Mouse (Mus musculus): ENCODE data around the gene Dlg2.

The Dlg2 gene

GRCm38 (mm10) chr7:92186341-92186740, 1709.9 kb downstream of the Dlg2 start:
- no peak for DNase-seq (ENCODE audit: low read depth, low spot score)

DNA sequence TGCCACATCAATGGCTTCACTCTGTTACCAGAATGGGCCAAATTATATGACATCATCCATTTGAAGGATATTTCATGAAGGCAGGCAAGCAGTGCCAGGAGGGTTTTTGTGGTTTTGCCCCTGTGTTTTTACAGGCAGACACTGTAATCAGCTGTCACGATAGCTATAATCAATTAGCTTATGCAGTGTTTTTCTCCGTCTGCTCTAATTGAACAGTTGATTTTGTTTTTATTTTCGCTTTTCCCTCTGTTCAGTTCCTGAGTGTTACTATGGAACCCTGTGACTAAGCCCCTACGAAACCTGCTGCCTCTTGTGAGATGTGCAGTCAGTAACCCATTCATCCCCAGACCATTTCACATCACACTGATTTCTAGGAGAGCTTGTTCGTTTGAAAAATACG, 1712.7 kb downstream of the Dlg2 start:
- Histone ChIP-seq H3K27me3 (ENCODE audit: control insufficient read depth, insufficient read depth, low read length, poor library complexity, severe bottlenecking) (no peaks in the 10 kb centered on the region), H3K36me3 (ENCODE audit: control insufficient read depth, insufficient read depth, low read length, poor library complexity, severe bottlenecking) (no peaks in the 10 kb centered on the region)
- no peak for DNase-seq (ENCODE audit: low read depth, low spot score)

More at GRCm38 (mm10) chr7:92186341-92186740, 1709.9 kb downstream of the Dlg2 start:
- H3K27me3 ChIP-seq (ENCODE audit: control insufficient read depth, insufficient read depth, low read length, poor library complexity, severe bottlenecking), result no peaks in the 10 kb centered on the region
- H3K36me3 ChIP-seq (ENCODE audit: control insufficient read depth, insufficient read depth, low read length, poor library complexity, severe bottlenecking), result no peaks in the 10 kb centered on the region

- no peak for DNase-seq (ENCODE audit: low read depth, low spot score)
- Histone ChIP-seq H3K36me3 (ENCODE audit: control insufficient read depth, insufficient read depth, low read length, poor library complexity, severe bottlenecking) (no peaks in the 10 kb centered on the region), H3K27me3 (ENCODE audit: control insufficient read depth, insufficient read depth, low read length, poor library complexity, severe bottlenecking) (no peaks in the 10 kb centered on the region)
Observed at GRCm38 (mm10) chr7:92196004-92196403, 1719.5 kb downstream of the Dlg2 start.

DNA sequence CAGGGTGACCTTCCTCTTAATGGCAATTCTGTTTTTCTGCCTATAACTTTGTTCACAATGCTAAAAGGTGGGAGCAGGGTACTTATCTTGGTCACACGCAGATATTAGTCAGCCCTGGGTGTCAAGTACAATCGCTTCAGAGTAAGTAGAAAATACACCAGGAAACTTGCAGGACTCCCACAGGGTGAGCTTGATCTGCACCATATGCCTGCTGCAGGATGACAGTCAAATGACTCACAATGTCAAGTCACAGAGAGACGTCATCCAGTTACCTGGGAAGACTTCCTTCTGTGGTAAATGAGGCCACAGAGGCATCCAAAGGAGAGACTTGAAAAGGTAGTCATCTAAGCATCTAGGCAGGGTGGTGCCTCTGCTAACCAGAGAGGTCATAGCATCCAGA, 1721.1 kb downstream of the Dlg2 start:
- Histone ChIP-seq H3K27me3 (ENCODE audit: control insufficient read depth, insufficient read depth, low read length, poor library complexity, severe bottlenecking) (no peaks in the 10 kb centered on the region), H3K36me3 (ENCODE audit: control insufficient read depth, insufficient read depth, low read length, poor library complexity, severe bottlenecking) (no peaks in the 10 kb centered on the region)
- DNase-seq (ENCODE audit: low read depth, low spot score), result no peak

DNA sequence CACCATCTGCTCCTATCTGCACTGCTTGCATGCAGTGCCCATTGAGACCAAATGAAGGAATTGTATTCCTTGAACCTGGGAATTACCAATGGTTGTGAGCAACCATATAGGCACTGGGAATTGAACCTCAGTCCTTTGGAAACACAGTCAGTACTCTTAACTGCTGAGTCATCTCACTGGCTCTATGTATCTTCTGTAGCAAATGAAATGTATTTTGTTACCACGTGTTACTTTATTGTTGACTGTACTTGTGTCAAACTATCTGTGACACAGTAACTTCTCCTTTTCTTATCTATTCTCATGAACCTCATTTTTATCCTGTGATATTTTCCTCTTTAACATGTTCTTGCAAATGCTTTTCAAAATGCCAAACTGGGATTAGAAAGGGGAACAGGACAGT, 1722.7 kb downstream of the Dlg2 start:
- DNase-seq (ENCODE audit: low read depth, low spot score), result no peak
- H3K27me3 ChIP-seq (ENCODE audit: control insufficient read depth, insufficient read depth, low read length, poor library complexity, severe bottlenecking), result no peaks in the 10 kb centered on the region
- no peaks in the 10 kb centered on the region for H3K36me3 ChIP-seq (ENCODE audit: control insufficient read depth, insufficient read depth, low read length, poor library complexity, severe bottlenecking)

- no peak for DNase-seq (ENCODE audit: low read depth, low spot score)
- Histone ChIP-seq H3K27me3 (ENCODE audit: control insufficient read depth, insufficient read depth, low read length, poor library complexity, severe bottlenecking) (no peaks in the 10 kb centered on the region), H3K36me3 (ENCODE audit: control insufficient read depth, insufficient read depth, low read length, poor library complexity, severe bottlenecking) (no peaks in the 10 kb centered on the region)
Observed at GRCm38 (mm10) chr7:92210701-92211100, 1734.2 kb downstream of the Dlg2 start.

- no peaks in the 10 kb centered on the region for H3K27me3 ChIP-seq (ENCODE audit: control insufficient read depth, insufficient read depth, low read length, poor library complexity, severe bottlenecking)
- H3K36me3 ChIP-seq (ENCODE audit: control insufficient read depth, insufficient read depth, low read length, poor library complexity, severe bottlenecking), result no peaks in the 10 kb centered on the region
- no peak for DNase-seq (ENCODE audit: low read depth, low spot score)
Observed at GRCm38 (mm10) chr7:92213751-92214150, 1737.3 kb downstream of the Dlg2 start.

GRCm38 (mm10) chr7:92218171-92218570, 1741.7 kb downstream of the Dlg2 start:
- Histone ChIP-seq H3K27me3 (ENCODE audit: control insufficient read depth, insufficient read depth, low read length, poor library complexity, severe bottlenecking) (no peaks in the 10 kb centered on the region), H3K36me3 (ENCODE audit: control insufficient read depth, insufficient read depth, low read length, poor library complexity, severe bottlenecking) (no peaks in the 10 kb centered on the region)
- no peak for DNase-seq (ENCODE audit: low read depth, low spot score)

- DNase-seq (ENCODE audit: low read depth, low spot score), result no peak
- Histone ChIP-seq H3K36me3 (ENCODE audit: control insufficient read depth, insufficient read depth, low read length, poor library complexity, severe bottlenecking) (no peaks in the 10 kb centered on the region), H3K27me3 (ENCODE audit: control insufficient read depth, insufficient read depth, low read length, poor library complexity, severe bottlenecking) (no peaks in the 10 kb centered on the region)
Observed at GRCm38 (mm10) chr7:92220619-92221018, 1744.1 kb downstream of the Dlg2 start.

GRCm38 (mm10) chr7:92234476-92235202, 1758.2 kb downstream of the Dlg2 start:
- DNase-seq (ENCODE audit: low read depth, low spot score), result no peak
- Histone ChIP-seq H3K36me3 (ENCODE audit: control insufficient read depth, insufficient read depth, low read length, poor library complexity, severe bottlenecking) (no peaks in the 10 kb centered on the region), H3K27me3 (ENCODE audit: control insufficient read depth, insufficient read depth, low read length, poor library complexity, severe bottlenecking) (no peaks in the 10 kb centered on the region)

DNA sequence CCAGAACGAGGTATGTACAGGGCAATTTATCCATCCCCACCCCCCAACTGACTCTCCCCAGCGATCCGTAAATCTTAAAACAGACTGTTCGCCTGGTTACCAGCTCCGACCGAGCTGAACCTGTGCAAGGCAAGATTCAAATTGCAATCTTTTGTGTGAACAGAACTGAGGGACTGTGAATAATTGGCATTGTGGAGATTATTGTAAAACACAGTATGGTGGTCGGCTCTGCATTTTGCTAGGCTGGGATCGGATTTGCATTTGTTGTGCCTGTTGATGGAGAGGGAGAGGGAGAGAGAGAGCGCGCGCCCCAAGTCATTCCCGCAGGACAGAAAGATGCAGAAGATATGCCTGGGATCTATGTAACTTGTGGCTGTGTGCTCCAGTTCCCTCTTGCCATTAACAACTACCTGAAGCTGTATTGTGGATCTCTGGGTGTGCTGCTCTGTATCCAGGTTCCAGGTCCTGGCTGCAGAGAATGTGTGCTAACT, 1759.1 kb downstream of the Dlg2 start:
- Histone ChIP-seq H3K27me3 (ENCODE audit: control insufficient read depth, insufficient read depth, low read length, poor library complexity, severe bottlenecking) (no peaks in the 10 kb centered on the region), H3K36me3 (ENCODE audit: control insufficient read depth, insufficient read depth, low read length, poor library complexity, severe bottlenecking) (no peaks in the 10 kb centered on the region)
- no peak for DNase-seq (ENCODE audit: low read depth, low spot score)

- Histone ChIP-seq H3K36me3 (ENCODE audit: control insufficient read depth, insufficient read depth, low read length, poor library complexity, severe bottlenecking) (no peaks in the 10 kb centered on the region), H3K27me3 (ENCODE audit: control insufficient read depth, insufficient read depth, low read length, poor library complexity, severe bottlenecking) (no peaks in the 10 kb centered on the region)
- no peak for DNase-seq (ENCODE audit: low read depth, low spot score)
Observed at GRCm38 (mm10) chr7:92240908-92241307, 1764.4 kb downstream of the Dlg2 start.

DNA sequence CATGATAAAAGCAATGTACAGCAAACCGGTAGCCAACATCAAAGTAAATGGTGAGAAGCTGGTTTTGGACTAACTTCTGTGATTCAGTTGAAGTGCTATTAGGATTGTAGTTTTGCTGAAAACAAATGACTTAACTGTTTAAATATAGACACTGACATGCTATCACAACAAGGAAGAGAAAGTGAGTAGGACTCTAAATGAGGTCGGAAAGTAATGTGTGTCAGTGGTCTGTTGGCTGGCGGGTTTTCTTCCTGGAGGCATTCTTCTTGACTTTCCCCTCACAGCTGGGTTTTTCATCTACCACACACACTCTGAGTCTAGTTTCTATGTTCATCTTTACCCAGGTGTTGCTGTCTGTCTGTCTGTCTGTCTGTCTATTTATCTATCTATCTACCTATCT, 1771.1 kb downstream of the Dlg2 start:
- Histone ChIP-seq H3K27me3 (ENCODE audit: control insufficient read depth, insufficient read depth, low read length, poor library complexity, severe bottlenecking) (no peaks in the 10 kb centered on the region), H3K36me3 (ENCODE audit: control insufficient read depth, insufficient read depth, low read length, poor library complexity, severe bottlenecking) (no peaks in the 10 kb centered on the region)
- no peak for DNase-seq (ENCODE audit: low read depth, low spot score)

DNA sequence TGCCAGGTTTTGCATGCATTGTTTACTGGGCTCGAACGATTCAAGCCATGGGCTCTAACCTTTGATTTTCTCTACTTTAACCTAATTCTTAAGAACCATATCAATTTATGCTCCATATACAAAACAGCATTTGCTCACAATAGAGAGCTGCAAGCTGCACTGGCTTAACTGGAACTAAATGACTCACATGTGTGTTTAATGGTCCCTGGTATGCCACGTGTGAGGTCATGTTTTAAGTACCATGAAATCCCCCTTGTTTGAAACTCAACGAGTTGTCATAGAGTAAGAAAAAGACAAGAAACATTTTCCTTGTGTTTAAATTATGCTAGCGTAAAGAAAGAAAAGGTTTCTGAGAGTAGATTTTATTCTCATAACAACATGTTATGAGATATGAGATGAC, 1772.1 kb downstream of the Dlg2 start:
- no peak for DNase-seq (ENCODE audit: low read depth, low spot score)
- H3K27me3 ChIP-seq (ENCODE audit: control insufficient read depth, insufficient read depth, low read length, poor library complexity, severe bottlenecking), result no peaks in the 10 kb centered on the region
- H3K36me3 ChIP-seq (ENCODE audit: control insufficient read depth, insufficient read depth, low read length, poor library complexity, severe bottlenecking), result no peaks in the 10 kb centered on the region

DNA sequence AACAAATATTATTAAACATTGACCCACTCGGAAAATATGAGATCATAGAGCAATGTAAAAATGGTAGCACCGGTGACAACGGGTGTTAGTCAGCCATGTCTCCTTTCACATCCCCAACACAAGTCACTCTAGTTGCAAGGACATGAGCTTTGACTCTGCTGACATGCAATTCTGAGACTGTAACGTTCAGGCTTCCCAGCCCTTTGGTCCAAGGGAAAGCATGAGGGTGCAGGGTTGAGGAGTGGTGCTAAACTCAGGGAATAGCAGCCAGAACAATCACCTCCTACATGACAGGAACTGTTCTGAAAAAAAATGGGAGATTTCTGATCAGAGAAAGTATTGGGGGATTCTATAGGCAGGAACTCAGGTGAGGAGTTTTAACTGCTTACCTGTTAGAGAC, 1781.7 kb downstream of the Dlg2 start:
- Histone ChIP-seq H3K27me3 (ENCODE audit: control insufficient read depth, insufficient read depth, low read length, poor library complexity, severe bottlenecking) (no peaks in the 10 kb centered on the region), H3K36me3 (ENCODE audit: control insufficient read depth, insufficient read depth, low read length, poor library complexity, severe bottlenecking) (no peaks in the 10 kb centered on the region)
- no peak for DNase-seq (ENCODE audit: low read depth, low spot score)

GRCm38 (mm10) chr7:92258701-92259100, 1782.2 kb downstream of the Dlg2 start:
- no peak for DNase-seq (ENCODE audit: low read depth, low spot score)
- Histone ChIP-seq H3K36me3 (ENCODE audit: control insufficient read depth, insufficient read depth, low read length, poor library complexity, severe bottlenecking) (no peaks in the 10 kb centered on the region), H3K27me3 (ENCODE audit: control insufficient read depth, insufficient read depth, low read length, poor library complexity, severe bottlenecking) (no peaks in the 10 kb centered on the region)
